Mouse (Mus musculus) heart, embryonic 16.5 days (tissue): ENCODE results near the gene Fam120a. TPM values are rescaled to one million over a fixed set of nuclear protein-coding genes. Genes with fewer than 3 reads are reported as not detected.

ENCODE experiments used
- ATAC-seq: fragments of 200-750 bp; cut with Nextera tagmentation; replicated peaks from 2 replicates; pipeline ENCODE4 v1.8.0; 2017; ENCODE audit warnings: moderate number of reproducible peaks; ENCODE audit not compliant: insufficient read depth, low FRiP score; ENCODE audit errors: extremely low read depth
- H3K27ac ChIP-seq: fragments of 300-500 bp; sonication (generic); 2 replicates; pipeline ENCODE4 v1.5.1; 2014; ENCODE audit warnings: mild to moderate bottlenecking, low read length, control low read depth, moderate library complexity
- H3K27me3 ChIP-seq: fragments of 300-500 bp; sonication (generic); 2 replicates; pipeline ENCODE4 v1.6.1; 2014; ENCODE audit warnings: low read length, mixed read lengths; ENCODE audit not compliant: control insufficient read depth, insufficient read depth
- H3K36me3 ChIP-seq: fragments of 300-500 bp; sonication (generic); 2 replicates; pipeline ENCODE4 v1.6.1; 2014; ENCODE audit not compliant: control insufficient read depth, insufficient read depth
- H3K4me1 ChIP-seq: fragments of 300-500 bp; sonication (generic); 2 replicates; pipeline ENCODE4 v1.6.1; 2014; ENCODE audit warnings: low read length, mixed read lengths; ENCODE audit not compliant: control insufficient read depth, insufficient read depth
- H3K4me2 ChIP-seq: fragments of 300-500 bp; sonication (generic); 2 replicates; pipeline ENCODE4 v1.6.1; 2014; ENCODE audit warnings: low read depth, mild to moderate bottlenecking, control low read depth, low read length
- H3K4me3 ChIP-seq: fragments of 300-500 bp; sonication (generic); 2 replicates; pipeline ENCODE4 v1.5.1; 2014; ENCODE audit warnings: mild to moderate bottlenecking, control low read depth, low read length
- H3K9ac ChIP-seq: fragments of 300-500 bp; sonication (generic); 2 replicates; pipeline ENCODE4 v1.6.1; 2014; ENCODE audit warnings: low read length, control low read depth
- H3K9me3 ChIP-seq: fragments of 300-500 bp; sonication (generic); replicated peaks from 2 replicates; pipeline ENCODE4 v1.6.1; 2016; ENCODE audit warnings: low read length; ENCODE audit not compliant: control insufficient read depth
- WGBS: fragments of 180-500 bp; shearing (Covaris S2); extraction: QIAGEN DNeasy Blood & Tissue Kit; methylation state at CpG from one replicate; pipeline ENCODE4 v1.1.7; 2014; 5-methylcytosine and 5-hydroxymethylcytosine counted together
- polyA plus RNA-seq: library from polyadenylated mRNA; unstranded; fragments of >200 nt; fragmentation: Nextera tagmentation; extraction: Ambion mirVana; gene quantifications from 2 replicates; pipeline ENCODE4 v1.2.1, GENCODE M21; 2015

Gene Fam120a
- polyA plus RNA-seq, 1 experiment from 2014 or later = 17.2 TPM

DNA sequence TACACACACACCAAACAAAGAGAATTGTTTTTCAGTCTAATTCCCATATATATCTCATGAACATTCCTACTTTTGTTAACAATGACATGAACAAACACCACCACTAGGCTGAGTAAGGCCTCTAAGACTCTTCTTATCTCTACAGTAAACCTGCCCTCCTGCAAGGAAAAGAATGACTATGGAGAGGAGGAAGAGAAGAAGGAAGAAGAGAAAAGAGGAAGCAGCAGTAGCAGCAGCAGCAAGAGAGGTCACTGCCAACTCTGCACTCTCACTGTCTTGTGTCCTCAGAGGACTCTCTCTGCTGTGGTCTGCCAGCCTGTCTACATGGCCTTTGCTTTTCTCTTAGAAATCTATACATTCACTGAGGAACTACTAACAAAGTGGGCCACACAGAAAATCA lies 36.1 kb downstream of the Fam120a start:
- Histone ChIP-seq H3K9me3 (no peaks in the 10 kb centered on the region), H3K27ac (no peak overlapping the region), H3K36me3 (peaks cover 12% of the 10 kb centered on the region), H3K27me3 (no peaks in the 10 kb centered on the region), H3K4me3 (no peak overlapping the region), H3K9ac (no peak overlapping the region), H3K4me2 (no peak overlapping the region), H3K4me1 (peaks cover 28% of the 10 kb centered on the region)
- no peak for ATAC-seq

DNA sequence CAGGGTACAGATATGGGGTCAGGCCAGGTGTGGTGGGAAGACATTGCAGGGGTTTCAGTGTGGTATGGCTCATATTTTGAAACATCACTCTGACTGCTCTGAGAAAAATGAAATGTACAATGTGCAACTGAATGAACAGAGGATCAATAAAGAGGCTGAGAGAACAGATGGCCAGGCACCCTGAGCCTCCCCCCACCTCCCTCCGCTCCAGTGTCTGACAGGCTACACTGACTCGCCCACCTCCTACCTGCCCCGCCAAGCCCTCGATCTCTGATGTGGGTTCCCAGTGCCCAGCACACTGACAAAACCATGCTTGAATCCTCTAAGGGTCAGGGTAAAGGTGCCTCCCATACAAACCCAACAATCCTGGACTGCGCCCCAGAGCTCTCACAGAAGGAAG lies 36.6 kb downstream of the Fam120a start:
- ATAC-seq = no peak
- WGBS = 94% methylated on average over 5 of the region's 5 CpGs
- H3K36me3 ChIP-seq = peaks cover 12% of the 10 kb centered on the region

DNA sequence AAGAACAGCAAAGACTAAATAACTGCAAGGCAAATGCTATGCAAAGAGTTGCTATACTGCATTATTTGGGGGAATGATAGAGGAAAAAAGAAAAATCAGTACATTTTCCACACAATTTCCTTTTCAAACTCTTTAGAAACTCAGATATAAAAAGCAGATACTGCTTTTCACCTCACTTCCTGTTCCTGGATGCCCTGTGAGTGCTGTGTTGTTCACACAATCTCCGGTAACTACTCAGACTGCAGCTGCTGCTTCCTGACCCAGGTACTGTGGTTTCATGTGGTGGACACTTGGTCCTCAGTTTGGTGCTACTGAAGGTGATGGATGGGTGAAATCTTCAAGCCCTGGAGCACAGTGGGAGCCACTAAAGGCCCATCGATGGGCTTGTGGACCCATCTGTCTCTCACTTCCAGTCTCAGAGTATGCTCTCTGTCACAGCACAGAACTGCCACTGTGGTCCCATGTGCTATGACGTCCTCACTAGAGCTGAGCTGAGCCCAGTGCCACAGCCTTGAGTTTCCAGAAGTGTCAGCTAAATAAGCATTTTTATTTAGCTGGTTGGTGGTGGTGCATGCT lies 38.2 kb downstream of the Fam120a start:
- no peak overlapping the region for H3K9ac ChIP-seq
- H3K36me3 ChIP-seq = peaks cover 12% of the 10 kb centered on the region

More for the DNA sequence above, 36.6 kb downstream of the Fam120a start:
- Histone ChIP-seq H3K9me3 (no peaks in the 10 kb centered on the region), H3K27me3 (no peaks in the 10 kb centered on the region), H3K4me1 (peaks cover 32% of the 10 kb centered on the region), H3K4me2 (no peak overlapping the region), H3K9ac (no peak overlapping the region), H3K27ac (no peak overlapping the region), H3K4me3 (no peak overlapping the region)

DNA sequence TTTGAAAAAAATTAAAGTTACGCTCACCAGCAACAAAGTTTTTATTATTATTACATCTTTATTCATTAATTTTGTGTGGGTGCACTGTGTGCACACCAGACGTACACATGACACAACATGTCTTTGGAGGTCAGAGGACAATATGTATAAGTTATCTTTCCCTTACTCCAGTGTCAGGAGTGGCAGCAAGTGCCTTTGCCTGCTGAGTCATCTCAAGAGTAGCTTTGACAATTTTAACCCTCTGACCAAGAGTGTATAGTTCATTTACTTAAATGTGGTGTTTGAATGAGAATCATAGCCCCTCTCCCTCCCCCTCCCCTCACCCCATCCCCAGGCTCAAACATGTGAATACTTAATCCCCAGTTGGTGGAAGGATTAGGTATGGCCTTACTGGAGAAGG lies 40.2 kb downstream of the Fam120a start:
- no peak overlapping the region for H3K27ac ChIP-seq
- peaks cover 8% of the 10 kb centered on the region; the same call in 1 of the 2 replicates for H3K36me3 ChIP-seq
- H3K4me3 ChIP-seq = no peak overlapping the region
- peaks cover 14% of the 10 kb centered on the region for H3K4me1 ChIP-seq
- no peak overlapping the region for H3K4me2 ChIP-seq
- no peak overlapping the region for H3K9ac ChIP-seq
- no peaks in the 10 kb centered on the region for H3K27me3 ChIP-seq
- no peaks in the 10 kb centered on the region for H3K9me3 ChIP-seq
- WGBS = 95% methylated on average over 2 of the region's 2 CpGs
- no peak for ATAC-seq

More for the DNA sequence above, 38.2 kb downstream of the Fam120a start:
- no peaks in the 10 kb centered on the region for H3K27me3 ChIP-seq
- 83% methylated on average over 3 of the region's 3 CpGs for WGBS
- H3K27ac ChIP-seq = no peak overlapping the region
- H3K4me1 ChIP-seq = peaks cover 22% of the 10 kb centered on the region
- H3K4me2 ChIP-seq = no peak overlapping the region
- ATAC-seq = no peak
- H3K4me3 ChIP-seq = no peak overlapping the region
- no peaks in the 10 kb centered on the region for H3K9me3 ChIP-seq

DNA sequence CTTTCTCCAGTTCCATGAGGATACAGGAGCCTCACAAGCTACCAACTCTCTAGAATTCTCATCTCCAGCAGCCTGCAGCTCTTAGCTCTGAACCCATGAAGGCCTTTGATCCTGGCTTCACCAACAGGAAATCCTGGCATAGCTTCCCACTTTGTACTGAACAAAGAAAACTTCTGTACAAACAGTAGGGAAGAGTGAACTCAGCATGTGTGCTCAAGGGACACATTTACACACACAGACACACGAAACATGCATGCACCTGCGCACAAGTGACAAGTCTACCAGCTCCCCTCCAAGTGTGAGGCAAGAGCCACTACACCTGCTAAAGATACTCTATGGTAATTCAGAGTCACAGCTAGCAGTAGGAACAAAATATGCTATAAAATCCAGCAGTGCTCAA lies 45.1 kb downstream of the Fam120a start:
- Histone ChIP-seq H3K9me3 (no peaks in the 10 kb centered on the region), H3K4me1 (peaks cover 11% of the 10 kb centered on the region), H3K4me3 (no peak overlapping the region), H3K36me3 (peaks cover 29% of the 10 kb centered on the region), H3K27me3 (no peaks in the 10 kb centered on the region), H3K9ac (no peak overlapping the region), H3K27ac (no peak overlapping the region), H3K4me2 (no peak overlapping the region)
- no peak for ATAC-seq
- WGBS = 84% methylated on average over 2 of the region's 2 CpGs

DNA sequence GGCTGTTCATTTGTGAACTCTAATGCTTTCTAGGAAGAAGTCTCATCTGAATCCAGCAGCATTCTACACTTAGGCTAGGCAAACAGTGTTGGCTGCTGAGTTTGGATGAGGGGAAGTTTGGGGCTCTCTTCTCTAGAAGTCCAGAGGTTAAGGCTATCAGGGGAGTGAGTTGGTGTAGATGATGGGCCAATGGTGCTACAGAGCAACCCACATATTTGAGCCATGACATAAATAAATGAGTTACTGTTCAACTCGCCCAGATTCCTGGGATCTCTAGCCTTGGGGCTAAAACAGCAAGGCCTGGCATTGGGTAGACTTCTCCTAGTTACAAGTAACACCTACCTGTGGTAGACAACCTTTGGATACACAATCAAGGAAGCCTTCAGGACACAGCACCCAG lies 46.6 kb downstream of the Fam120a start:
- Histone ChIP-seq H3K4me3 (no peak overlapping the region), H3K27me3 (no peaks in the 10 kb centered on the region), H3K36me3 (peaks cover 33% of the 10 kb centered on the region), H3K27ac (no peak overlapping the region), H3K9ac (no peak overlapping the region), H3K9me3 (no peaks in the 10 kb centered on the region), H3K4me1 (peaks cover 8% of the 10 kb centered on the region), H3K4me2 (no peak overlapping the region)
- no peak for ATAC-seq
- 74% methylated on average over 1 of the region's 1 CpGs for WGBS

DNA sequence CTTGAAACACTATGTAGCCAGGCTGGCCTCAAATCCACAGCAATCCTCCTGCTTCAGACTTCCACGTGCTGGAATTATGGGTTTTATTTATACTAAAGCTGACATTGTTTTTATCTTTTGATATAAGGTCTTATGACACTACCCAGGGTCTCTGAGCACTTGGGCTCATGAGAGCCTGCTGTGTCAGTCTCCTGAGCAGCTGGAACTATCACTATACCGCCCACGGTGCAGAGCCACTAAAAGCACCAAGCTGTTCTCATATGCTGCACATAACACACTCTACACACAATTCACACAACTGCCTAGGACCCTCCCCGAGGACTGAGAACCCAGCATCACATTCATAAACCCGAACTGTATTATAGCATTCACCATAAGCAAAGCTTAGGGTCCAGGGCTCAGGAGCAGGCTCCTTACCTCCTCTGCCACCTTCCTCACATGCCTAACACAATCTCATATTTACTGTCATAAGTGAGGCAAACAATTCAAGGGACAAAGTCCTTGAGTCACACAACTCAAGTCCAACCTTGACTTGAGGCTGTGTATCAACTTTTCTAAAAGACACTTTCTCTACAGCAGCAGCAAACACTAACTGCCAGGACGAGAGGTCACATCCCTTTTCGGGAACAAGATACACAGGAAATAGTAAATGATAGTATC lies 47.9 kb downstream of the Fam120a start:
- ATAC-seq = no peak
- peaks cover 42% of the 10 kb centered on the region for H3K36me3 ChIP-seq
- no peak overlapping the region for H3K4me3 ChIP-seq

DNA sequence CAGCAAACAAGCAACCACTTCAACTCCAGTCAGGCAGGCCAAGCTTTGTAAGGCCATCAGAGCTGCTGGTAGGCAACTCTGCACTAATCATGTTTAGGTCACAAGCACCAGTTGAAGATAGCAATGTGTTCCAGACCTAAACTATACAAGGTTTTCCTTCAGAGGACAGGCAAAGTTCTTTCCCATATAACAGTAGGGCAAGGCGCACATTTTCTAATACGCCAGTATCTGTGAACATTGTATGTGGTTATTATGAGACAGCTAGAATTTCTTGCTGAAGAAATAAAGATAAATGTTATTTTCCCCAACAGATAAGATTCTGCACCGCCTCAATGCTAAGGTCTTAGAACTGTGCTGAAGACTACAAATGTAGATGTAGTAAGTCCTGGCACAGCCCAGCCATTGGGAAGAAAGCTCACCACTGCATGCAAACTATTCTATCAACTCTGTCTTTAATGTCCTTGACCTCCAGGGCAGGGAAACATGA lies 50.7 kb downstream of the Fam120a start:
- H3K4me2 ChIP-seq = no peak overlapping the region
- ATAC-seq = no peak
- WGBS = 88% methylated on average over 3 of the region's 3 CpGs
- peaks cover 17% of the 10 kb centered on the region for H3K4me1 ChIP-seq
- peaks cover 51% of the 10 kb centered on the region for H3K36me3 ChIP-seq
- H3K9ac ChIP-seq = no peak overlapping the region
- H3K27ac ChIP-seq = no peak overlapping the region
- H3K4me3 ChIP-seq = no peak overlapping the region
- H3K9me3 ChIP-seq = no peaks in the 10 kb centered on the region
- no peaks in the 10 kb centered on the region for H3K27me3 ChIP-seq

More for the DNA sequence above, 47.9 kb downstream of the Fam120a start:
- 82% methylated on average over 7 of the region's 7 CpGs for WGBS
- Histone ChIP-seq H3K9ac (no peak overlapping the region), H3K9me3 (no peaks in the 10 kb centered on the region), H3K4me2 (no peak overlapping the region), H3K4me1 (peaks cover 13% of the 10 kb centered on the region), H3K27ac (no peak overlapping the region), H3K27me3 (no peaks in the 10 kb centered on the region)

DNA sequence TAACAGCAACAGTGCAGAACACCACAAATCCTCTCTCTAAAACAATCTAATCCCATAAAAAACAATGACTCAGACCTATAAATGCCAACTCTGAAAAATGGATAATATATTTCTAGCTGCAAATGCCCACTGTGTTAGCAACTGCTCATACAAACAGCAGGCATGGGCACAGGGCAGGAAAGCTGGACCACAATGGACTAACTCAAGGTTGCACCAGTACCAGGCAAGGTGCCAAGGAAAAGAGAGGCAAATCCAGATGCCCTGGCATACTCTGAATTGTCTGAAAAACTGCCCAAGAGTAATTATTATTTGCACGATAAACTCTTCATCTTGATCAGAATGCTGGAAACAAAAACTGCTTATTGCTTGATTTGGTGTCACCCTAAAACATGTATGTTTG lies 54.1 kb downstream of the Fam120a start:
- Histone ChIP-seq H3K36me3 (peaks cover 45% of the 10 kb centered on the region), H3K27ac (no peak overlapping the region), H3K9ac (no peak overlapping the region), H3K9me3 (no peaks in the 10 kb centered on the region), H3K4me1 (peaks cover 17% of the 10 kb centered on the region), H3K4me2 (no peak overlapping the region), H3K27me3 (no peaks in the 10 kb centered on the region), H3K4me3 (no peak overlapping the region)
- WGBS = 50% methylated on average over 1 of the region's 1 CpGs
- no peak for ATAC-seq
